Mouse (Mus musculus): ENCODE results near the gene Hist1h2bf.
"Not testable (repeated sequence)": the region's sequence is repeated elsewhere in the genome, so short reads cannot be mapped to it uniquely, and the experiment has no call there.

The Hist1h2bf gene

DNA sequence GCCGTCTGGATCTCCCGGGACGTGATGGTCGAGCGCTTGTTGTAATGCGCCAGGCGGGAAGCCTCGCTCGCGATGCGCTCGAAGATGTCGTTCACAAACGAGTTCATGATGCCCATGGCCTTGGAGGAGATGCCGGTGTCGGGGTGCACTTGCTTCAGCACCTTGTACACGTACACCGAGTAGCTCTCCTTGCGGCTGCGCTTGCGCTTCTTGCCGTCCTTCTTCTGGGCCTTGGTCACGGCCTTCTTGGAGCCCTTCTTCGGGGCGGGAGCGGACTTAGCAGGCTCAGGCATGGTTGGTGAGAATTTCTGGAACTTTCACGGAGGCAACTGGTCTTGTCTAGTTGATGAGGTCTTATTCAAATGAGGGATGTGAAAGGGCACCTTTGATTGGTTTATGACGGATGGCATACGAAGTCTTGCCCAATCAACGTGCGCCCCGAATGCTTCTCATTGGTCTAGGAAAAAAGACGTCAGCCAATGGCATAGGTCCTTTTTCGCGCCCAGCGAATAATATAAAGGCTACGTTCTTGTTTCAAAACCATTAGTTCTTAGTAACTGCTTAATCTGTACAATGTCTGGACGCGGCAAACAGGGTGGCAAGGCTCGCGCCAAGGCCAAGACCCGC, at the start of gene Hist1h2bf, which contains the start of gene Hist1h2ad:
Hist1h2bf (minus strand) TSS at position 299 of the 627 bp plus-strand sequence.
Hist1h2ad (plus strand) TSS at position 484 of the 627 bp plus-strand sequence.
- ATAC-seq (ENCODE audit: low TSS enrichment): peak; percentile 93

DNA sequence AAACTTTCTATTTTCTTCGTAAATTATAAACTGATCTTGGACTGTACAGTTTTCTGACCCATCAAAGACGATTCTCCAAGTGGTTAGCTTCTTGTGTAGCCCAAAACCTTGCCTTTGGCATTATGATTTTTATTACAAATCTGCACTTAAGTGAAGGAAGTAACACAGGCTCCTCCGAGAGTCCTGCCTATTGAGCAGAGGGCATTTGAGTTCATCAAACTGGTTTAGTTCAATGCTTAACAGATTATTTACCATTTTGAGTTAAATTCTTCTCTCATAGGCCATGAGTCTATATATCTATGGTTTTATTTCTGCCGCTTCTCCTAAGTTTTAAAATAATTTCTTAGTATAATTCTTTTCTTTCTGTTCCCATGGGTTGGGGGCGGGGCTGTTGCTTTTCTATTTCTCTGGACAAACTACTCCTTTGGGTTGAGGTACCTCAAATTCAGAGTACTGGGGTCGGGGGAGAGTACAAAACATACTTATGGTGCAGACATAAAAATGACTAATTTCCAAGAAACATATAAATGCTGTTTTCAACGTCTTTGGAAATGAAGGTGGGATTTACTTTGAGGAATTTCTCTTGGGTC, 49.0 kb upstream of the Hist1h2bf start:
- ATAC-seq (ENCODE audit: low TSS enrichment): no peak

- peak; percentile 82 for ATAC-seq (ENCODE audit: low TSS enrichment)
These were observed 48.2 kb upstream of the Hist1h2bf start, which contains the start of gene Hist1h1e for GRCm38 (mm10) chr13:23622175-23622671. Hist1h1e (minus strand) TSS chr13:23622558.

GRCm38 (mm10) chr13:23621532-23622174, 47.7 kb upstream of the Hist1h2bf start:
- ATAC-seq (ENCODE audit: low TSS enrichment): peak; percentile 87

- peak; percentile 87 for ATAC-seq (ENCODE audit: low TSS enrichment)
These were observed 46.9 kb upstream of the Hist1h2bf start, which contains the start of gene Hist1h2be for GRCm38 (mm10) chr13:23620733-23621531. Hist1h2be (minus strand) TSS chr13:23621124.

DNA sequence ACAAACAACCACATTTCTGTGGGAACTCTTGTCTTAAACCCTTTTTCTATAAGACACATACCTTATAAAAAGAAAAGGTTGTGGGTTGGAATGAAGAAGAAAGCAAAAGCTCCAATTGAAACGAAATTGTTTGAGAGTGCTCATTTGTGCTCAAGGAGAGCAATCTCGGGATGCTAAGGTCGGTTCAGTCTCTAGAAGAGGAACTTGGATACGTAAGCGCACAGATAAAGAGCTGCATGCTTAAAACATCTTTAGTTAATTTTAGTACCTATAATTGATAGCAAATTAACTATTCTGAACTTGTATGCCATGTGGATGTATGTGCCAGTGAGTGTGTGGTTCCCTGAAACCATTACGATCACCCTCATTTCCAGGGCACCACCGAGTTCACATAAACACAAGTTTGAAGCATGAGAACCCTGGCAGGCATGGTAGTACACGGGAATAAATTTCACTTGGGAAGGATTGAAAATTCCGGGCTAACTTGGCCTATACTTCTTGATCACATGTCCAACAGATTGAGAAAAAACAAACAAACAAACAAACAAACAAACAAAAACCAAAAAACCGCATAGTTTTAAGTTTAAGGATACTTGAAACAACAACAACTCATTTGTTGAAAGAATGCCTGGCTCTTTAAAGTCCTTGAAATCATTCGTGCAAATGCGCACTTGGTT, 46.2 kb upstream of the Hist1h2bf start:
- no peak for ATAC-seq (ENCODE audit: low TSS enrichment)

DNA sequence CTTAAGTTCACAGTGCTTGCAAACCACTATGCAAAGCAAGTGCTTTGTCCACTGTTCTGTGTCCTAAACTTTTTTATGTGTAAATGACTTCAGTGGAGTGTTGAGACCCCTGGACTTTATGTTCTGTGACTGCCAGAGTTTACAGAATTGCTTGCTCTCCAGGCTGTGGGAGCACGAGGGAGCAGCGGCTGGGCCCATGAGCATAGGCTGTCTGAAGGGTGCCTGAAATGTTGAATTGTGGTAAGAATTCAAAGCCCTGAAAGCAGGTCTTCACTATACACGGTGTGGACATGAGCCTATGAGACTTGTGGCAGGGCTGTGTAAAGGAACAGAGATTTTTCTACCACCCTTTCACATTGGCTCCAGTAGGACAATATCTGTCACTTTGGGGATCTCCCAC, 37.6 kb upstream of the Hist1h2bf start:
- no peak for ATAC-seq (ENCODE audit: low TSS enrichment)

- no peak for ATAC-seq (ENCODE audit: low TSS enrichment)
These were observed 36.4 kb upstream of the Hist1h2bf start for GRCm38 (mm10) chr13:23610393-23610792.

DNA sequence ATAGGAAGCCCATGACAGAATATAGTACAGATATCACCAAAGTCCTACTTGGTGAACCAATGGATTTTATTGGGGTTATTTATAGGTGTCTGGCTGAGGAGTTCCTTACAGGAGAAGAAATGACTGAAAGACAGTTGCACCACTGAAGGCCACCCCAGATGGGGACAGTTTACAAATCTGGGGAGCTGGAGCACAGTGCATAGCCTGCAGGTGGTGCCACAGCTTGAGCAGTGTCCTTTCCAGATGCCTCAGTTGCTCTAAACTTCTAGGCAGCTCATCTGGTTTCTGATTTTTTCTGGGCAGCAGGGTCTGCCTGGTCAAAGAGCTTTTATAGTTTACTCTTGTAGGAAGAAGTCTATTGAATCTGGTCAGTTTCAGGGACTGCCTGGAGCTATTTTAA, 35.8 kb upstream of the Hist1h2bf start:
- ATAC-seq (ENCODE audit: low TSS enrichment): no peak

GRCm38 (mm10) chr13:23609209-23609608, 35.2 kb upstream of the Hist1h2bf start:
- ATAC-seq (ENCODE audit: low TSS enrichment): no peak

DNA sequence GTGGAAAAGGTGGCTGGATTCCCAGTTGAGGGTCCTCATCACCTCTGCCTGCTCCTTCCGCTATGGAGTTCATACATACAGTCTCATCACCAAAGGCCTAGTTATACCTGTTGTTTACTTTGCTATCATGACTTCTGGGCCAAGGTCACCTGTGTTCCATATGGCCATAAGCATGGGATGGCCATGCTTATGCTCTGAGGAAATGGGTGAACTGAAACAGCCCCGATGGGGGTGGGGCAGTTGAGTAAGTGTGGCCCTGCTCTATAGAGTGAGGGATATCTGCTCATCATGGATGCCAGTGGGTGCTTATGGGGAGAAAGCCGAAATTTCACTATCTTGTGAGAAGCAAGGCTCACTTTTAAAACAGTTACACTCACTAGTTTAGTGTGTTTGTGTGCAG, 31.1 kb upstream of the Hist1h2bf start:
- no peak for ATAC-seq (ENCODE audit: low TSS enrichment)

DNA sequence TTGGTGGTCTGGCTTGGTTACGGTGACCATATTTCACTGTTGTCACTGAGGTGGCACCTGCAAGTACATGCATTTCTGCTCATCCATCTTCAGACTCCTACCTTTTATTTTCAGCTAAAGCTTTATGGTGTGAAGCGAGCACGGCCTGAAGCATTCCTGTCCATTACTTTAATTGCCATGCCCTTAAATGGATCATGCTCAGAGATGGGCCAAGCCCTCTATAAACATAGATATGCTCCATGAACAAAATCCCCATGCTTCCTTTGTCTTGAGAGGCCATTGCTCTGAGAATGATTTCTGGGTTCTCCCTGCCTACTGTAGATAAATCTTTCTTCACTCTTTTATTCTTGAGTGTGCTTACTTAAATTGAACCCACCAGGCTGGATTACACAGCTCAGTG, 30.5 kb upstream of the Hist1h2bf start:
- ATAC-seq (ENCODE audit: low TSS enrichment): no peak

- ATAC-seq (ENCODE audit: low TSS enrichment): no peak
These were observed 29.2 kb upstream of the Hist1h2bf start for GRCm38 (mm10) chr13:23603182-23603699.

GRCm38 (mm10) chr13:23597957-23598356, 24.0 kb upstream of the Hist1h2bf start:
- ATAC-seq (ENCODE audit: low TSS enrichment): peak; percentile 83

DNA sequence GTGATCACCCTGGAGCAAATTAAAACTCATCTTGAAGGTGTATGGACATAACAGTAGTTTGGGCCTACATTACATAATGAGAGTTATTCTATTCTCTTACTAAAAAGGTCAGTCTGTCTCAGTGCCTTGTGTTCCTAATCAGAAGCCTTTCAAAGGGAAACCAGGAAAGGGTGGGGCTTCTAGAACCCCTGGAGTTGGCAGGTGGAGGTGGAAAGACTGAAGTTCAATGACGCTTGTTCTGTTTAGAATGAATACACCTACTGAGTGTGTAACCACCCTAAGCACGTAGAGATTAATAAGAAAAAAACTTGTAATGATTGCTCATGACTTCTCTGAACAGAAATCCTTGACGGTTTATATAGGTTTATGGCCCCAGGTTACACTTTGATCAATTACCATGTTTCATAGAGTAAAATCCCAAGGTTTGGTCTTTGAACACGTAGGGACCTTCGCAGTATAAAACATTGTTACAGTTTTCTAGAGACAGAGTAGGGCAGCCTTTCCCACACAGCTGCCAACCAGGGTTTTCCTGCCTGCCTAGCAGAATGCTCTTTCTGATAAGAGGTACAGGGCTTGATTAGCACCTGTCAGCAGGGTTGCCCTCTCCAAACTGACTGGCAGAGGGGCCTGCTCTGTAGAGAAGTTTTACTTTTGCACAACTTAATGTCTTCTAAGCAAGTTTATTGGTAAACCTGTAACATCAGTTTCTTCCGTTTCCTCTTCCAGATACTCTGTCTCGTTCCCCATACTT, 21.8 kb upstream of the Hist1h2bf start:
- no peak for ATAC-seq (ENCODE audit: low TSS enrichment)

GRCm38 (mm10) chr13:23595185-23595584, 21.2 kb upstream of the Hist1h2bf start:
- no peak for ATAC-seq (ENCODE audit: low TSS enrichment)

DNA sequence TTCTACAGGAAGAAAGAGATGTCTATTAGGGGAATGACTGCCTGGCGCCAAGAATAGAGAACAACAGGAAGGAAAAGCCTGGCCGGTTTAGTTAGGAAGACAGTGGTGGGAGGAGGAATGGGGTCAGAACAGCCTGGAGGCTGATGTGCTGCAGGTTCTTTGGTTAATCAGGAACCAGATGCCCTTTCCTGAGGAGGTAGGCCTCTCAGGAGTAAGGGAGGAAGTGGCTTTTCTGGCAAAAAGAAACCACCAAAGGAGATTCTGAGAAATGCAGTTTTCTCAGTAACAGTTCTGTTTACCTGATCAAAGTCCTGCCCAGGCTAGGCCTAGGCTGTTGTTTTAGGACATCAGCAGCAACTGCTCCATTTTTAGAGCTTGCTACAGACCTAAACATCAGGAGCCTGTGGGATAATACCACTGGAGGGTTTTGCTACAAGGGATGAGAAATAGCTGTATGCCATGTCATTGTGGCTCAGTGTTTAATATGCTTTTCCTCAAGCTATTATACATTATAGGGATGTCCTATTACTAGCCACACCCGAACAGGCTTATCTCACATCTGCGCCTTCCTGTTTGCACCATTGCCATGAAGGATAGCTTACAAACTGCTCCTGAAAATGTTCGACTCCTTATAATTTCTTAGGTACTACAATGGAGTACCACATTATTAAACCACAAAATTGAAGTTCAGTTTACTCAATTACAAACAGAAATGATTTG, 19.2 kb upstream of the Hist1h2bf start:
- ATAC-seq (ENCODE audit: low TSS enrichment): no peak

DNA sequence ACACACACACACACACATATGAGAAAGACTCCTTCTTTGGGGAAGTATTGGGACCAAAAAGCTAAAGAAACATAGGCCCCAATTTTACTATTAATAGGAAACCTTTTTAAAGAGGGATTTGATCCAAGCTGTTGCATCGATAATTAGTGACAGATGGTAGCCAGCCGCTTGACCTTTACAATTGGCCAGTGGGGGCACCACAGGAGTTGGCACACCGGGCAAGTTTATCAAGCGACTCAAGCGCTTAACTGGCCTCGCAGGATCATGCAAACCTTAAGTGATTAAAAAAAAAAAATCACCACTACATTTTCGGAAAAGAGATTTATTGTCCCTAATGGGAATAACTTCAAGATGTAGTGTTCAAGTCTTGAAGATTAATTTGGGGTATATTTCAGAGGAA, 18.6 kb upstream of the Hist1h2bf start:
- ATAC-seq (ENCODE audit: low TSS enrichment): no peak

DNA sequence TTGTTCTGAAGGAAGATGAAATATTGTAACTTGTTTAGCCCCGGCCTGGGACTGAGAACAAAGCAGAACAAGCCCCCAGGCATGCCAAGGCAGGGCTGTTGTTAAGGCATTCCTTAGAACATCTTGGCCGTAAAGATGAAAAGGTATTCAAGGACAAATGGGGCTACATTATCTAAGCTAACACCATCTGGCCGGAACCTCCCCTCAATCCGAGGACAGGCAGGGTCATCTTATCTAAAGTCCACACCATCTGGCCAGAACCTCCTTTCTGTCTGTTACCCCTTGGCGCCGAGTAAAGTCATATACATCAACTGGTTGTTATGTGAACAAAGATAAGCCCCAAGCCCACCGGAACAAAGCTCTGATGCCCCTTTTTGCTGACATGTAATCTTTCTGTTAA, 17.9 kb upstream of the Hist1h2bf start:
- ATAC-seq (ENCODE audit: low TSS enrichment): not testable (repeated sequence)

DNA sequence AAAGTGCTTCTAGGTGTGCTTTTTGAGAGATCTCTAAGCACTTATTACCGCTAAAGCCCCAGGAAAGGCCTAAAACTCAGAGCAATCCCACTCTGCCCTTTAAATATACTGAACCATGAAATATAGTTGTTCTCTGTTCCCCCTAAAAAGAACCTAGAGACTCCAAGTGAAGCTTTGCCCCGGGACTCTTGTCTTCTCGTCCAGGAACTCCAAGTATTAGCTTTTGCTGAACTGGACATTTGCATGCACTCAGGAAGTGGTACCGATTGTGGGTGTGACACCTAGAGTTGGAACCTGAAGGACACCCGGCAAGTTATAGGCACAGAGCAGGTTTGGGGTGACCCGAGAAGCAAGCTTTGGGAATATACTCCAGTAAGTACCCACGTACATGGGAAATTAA, 17.2 kb upstream of the Hist1h2bf start:
- ATAC-seq (ENCODE audit: low TSS enrichment): no peak
